Mouse (Mus musculus) fat pad, adult 2 months (tissue): ENCODE results near the gene Hsf4.

Experiments used
- DNase-seq: peaks from one replicate; pipeline ENCODE4 v3.0.0-alpha.2; 2011; ENCODE audit warnings: low read depth, low spot score; ENCODE audit errors: extremely low read depth

Gene Hsf4

DNA sequence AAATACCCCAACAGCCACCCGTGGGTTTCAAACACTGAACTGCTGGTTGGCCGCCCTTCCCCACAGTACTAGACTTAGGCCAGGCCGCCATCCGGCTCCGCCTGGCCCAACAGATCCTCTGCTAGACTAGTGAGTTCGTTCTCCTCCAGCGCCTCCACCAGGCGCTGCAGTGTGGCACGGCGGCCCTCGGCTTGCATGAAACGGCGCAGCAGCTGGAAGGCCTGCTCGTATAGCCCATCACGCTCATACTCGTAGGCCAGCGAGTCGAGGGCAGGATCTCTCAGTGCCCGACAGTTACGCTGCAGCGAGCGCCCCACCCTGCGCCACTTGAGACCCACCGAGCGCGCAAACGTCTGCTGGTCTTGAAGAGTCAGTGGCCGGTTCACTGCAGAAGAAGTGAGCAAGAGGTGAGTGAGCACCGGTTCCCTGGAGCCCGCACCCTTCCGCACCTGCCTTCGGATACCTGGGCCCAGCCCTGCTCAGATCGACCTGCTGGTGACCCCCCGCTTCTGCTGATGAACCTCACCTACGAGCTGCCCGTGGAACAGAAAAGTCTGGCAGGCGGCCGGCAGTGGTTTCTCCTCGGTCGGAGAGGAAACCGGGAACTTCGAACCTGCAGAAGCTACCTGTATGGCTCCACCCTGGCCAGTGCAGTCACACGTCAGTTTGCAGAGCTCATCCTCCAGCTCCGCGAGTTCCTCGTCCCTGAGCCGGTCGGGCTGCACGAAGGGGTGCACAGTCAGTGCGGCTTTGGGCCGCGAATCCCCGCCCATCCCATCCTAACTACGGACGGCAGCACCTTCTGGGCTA, 10.5 kb upstream of the Hsf4 start:
- no peak for DNase-seq

DNA sequence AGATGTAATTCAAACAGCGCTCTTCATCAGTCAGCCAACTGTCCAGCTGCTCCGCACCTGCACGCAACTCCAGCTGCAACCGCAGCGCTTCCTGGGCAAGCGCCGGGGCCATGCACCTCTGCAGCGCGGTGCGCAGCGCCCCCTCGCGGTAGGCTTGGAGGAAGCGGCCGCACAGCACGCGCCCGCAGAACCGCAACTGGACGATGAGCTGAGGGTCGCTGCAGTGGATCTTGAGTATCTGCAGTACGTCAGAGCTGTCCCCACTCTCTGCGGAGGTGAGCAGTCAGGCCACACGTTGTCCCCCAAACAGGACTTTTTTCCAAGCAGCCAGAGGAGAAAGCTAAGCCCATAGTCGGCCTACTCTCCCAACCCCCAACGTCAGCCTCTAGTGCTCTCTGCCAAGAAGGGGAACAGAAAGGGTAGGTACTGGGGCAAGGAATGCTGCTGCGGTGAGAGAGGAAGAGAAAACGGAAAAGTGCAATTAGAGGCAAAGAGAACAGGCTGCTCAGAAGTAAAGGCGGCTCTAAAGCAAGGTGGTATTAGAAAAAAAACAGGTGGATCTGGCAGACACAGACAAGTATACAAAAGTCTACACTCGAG, 9.8 kb upstream of the Hsf4 start:
- DNase-seq: no peak

DNA sequence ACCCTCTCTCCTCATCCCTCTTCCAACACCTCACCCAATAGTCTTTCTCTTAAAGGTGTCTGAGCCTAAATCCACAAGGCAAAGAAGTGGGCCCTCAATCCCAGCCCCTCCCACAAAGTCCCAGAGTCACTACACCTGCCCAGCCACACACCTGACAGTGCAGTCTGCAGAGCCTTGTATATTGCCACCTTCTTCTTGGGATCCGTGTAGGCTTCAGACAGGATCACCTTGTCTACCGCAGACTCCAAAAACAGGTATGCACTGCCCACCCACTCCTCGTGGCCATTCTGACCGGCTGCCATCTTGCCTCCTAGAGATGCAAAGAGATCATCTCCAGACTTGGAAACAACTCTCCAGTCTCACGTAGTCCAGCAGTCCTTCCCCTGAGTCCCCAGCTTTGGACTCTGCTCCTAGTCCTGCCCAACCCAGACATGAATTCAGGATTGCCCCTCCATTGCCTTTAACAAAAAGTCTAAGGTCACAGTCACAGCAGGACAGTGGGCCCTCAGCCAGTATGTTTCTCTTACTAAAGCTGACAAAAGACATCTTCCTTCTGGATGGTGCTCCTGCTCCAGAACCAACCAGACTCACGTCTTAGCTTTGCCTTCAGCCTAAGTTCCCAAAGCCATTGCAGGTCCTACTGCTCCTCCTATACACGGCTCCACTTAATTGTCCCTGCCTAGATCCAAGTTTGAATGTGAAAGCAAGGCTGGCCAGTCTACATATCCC, 9.1 kb upstream of the Hsf4 start:
- no peak for DNase-seq

DNA sequence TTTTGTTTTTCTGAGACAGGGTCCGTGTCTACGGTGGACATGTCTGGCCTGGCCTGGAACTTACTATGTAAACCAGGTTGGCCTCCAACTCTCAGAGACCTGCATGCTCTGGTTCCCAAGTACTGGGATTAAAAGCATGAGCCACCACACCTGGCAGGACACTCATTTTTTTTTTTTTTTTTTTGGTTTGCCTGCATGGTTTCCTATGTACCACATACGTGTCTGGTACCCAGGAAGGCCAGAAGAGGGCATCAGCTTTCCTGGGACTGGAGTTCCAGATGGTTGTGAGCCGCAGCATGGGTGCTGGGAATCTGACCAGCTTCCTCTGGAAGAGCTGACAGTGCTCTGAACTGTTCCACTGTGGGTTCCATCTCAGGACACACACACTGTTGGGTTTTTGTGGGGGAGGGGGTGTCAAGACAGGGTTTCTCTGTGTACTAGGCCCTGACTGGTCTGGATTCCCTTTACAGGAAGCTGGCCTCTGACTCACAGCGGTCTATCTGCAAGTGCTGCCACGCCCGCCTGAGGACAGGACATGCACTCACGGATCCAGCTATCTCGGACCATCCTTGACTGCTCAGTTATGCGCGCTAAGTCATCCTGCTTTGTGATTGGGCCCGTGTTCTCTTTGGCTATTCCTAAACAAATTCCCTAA, 8.1 kb upstream of the Hsf4 start:
- no peak for DNase-seq

DNA sequence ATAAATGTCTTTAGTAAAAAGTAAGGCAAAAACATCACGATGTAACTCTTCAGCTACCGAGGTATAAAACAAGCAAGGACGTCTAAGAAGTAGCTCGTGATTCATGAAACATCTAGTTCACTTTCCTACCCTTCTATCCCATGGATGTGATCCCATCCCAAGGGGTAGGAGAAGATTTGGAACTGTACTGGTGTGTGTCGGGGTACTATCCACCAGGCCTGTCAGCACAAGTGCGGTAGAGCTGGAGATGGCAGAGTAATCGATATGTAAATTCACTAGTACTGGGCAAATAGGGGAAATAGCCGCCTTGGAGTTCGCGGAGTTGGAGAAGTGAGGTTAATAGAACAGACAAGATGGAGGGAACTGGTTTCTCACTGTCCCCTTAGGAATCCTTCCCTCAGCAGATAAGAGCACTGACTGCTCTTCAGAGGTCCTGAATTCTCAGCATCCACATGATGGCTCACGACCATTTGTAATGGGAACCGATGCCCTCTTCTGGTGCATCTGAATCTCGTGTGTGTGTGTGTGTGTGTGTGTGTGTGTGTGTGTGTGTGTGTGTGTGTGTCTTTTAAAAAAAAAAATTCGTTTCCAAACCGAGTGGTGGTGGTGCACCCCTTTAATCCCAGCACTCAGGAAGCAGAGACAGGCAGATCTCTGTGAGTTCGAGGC, 6.2 kb upstream of the Hsf4 start:
- no peak for DNase-seq

DNA sequence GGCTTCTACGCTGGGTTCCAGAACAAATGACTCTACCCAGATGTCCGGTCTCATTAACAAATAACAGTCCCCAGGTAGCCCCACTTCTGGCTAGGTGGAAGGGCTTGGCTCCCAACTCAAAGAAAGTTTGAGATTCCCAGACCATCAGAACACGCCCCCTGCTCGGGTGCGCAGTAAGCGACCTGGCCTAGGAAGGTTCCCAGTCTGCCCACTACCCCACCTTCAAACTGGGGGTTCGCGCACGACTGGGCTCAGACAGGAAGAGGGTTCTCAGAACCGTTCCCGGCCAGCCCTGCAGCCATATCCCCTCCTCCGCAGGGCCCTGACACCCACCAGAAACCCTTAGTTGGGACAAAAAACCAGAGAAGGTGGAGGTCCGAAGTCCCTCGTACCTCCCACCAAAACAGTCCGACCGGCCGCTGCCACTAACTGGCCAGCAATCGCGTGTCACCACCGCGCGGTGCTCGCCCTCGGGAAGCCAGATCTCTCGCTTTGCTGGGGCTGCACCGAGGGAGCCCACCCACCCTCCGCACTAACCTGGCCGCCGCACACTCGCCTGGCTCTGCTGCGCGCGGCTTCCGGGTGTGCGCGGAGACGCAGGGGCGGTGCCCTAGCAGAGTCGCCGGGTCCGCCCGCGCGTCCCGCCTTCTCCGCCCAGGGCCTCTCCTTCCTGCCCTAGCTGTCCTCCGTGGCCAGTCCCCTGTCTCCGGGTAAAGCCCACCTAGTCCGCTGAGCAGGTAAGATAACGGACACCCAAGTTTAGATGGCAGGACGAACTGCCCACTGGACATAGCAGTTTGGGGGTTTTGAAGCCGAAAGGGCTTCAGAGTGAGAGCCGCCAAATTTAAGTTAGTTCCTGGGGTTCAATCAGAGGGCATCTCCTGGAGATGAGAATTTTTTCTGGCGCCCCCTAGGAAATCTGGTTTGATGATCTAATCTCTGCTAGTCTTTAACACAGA, 5.3 kb upstream of the Hsf4 start, which contains the start of the genes Tradd and Fbxl8:
Gene Tradd, minus strand, starts transcription at position 586 of the 959 bp plus-strand sequence.
Gene Fbxl8, plus strand, starts transcription at position 625 of the 959 bp plus-strand sequence.
- no peak for DNase-seq

DNA sequence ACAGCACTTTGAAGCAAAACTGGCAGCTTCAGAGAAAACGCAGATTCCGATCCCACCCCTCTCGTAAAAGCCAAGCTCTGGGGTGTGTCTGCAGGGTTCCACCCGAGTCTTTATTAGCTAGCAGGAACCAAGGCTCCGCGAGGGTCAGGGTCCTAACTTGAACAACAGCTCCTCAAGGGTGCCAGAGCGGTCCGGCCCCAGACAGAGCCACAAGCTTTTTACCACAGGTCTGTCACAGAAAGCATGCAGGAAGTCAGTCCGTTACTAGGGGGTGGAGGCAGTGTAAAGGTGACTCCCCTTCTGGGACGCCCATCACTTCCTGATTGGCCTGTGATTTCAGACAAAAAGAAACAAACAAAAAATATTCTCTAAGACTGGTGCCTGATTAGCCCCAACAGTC, 4.5 kb upstream of the Hsf4 start:
- no peak for DNase-seq

DNA sequence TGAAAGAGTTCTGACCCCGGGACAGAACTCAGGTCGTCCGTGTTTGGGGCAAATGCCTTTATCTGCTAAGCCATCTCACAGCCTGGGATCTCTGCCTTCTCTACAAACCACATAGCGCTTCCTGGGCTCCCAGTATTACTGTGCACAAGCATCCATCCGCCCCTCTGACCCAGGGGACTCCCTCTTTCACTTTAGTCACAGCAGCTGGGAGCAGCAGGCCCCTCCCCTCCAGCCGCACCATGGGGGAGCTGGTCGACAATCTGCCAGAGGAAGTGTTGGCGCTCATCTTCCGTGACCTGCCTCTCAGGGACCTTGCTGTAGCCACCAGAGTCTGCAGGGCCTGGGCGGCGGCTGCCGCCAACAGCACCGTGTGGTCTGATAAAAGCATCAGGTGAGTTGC, 2.8 kb upstream of the Hsf4 start:
- DNase-seq: no peak

DNA sequence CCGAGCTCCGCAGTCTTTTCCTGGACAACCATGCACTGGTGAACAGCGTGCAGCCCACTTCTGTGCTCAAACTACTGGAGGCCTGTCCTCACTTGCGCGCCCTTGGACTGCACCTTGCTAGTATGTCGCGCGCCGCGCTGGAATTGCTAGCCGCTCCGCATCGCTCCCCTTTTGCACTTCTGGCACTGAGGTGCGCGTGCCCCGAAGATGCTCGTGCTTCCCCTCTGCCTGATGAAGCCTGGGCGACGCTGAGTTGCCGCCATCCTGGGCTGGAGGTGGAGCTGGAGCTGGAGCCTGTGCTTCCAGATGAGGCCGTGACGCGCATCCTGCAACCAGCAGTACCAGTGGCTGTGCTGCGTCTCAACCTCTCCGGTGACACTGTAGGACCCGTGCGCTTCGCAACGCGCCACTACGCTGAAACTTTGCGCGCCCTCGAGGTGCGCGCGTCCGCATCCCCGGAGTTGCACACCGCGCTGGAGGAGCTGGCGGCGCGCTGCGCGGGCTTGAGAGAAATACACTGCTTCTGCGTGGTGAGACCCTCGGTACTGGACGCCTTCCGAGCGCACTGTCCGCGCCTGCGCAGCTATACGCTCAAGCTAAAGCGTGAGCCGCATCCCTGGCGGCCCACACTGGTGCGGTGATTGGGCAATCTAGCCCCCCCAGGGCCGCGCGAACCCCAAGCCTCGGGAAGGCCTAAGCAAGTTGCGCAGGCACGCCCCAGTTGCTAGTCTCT, 1.1 kb upstream of the Hsf4 start:
- DNase-seq: no peak

DNA sequence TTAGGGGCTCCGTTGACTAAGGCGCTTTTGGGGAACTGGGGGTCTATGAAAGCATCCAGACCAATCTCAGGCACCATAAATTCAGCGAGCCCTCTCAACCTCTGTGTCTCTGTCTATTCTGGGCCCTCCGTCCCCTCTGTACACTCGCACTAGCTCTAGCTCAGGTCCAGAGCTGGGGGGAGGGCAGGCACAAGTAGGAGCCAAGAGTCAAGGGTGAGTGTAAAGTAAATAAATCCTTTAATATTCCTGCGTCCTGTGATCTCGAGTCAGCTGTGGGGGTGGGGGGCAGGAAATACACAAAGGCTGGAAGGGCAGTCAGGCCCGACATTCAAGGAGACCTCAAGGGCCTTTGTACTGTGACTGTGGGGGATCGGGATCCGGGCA, 534 bp upstream of the Hsf4 start:
- DNase-seq: no peak

DNA sequence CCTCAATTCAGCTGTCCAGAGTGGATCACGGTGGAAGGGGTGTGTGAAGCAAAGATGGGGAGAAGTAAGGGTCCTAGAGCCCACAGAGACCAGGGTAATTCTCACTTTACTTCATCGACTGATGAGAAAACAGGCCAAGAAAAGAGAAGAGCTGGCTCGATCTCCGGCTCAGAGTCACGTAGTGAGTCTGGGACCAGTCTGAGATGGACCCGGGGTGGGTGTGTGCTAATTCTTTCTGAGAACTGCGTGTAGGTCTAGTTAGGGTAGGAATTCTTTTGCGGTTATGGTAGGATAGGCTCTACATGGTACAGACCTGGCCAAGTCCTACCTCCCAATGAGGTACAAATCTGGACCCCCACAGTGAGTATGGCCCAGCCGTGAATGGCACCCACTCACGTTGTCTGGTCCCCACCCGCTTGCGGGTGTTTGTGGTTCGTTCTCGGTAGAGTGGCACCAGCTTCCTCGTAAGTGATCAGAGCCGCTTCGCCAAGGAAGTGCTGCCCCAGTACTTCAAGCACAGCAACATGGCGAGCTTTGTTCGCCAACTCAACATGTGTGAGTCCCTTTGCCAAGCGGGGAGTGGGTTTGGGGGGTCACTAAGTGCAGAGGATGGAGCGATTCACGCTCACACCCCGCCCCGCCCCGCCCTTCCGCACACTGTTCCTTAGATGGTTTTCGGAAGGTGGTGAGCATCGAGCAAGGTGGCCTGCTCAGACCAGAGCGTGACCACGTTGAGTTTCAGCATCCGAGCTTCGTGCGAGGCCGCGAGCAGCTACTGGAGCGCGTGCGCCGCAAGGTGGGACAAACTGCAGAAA, 707 bp downstream of the Hsf4 start:
- DNase-seq: no peak

DNA sequence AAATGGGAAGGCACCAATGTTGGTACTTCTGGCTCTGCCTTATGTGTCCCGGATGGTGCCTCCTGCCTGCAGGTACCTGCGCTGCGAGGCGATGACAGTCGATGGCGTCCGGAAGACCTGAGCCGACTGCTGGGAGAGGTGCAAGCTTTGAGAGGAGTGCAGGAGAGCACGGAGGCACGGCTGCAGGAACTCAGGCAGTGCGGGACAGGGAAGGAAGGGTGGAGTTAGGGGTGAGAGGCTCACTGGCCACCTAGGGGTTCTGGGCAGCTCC, 1.2 kb downstream of the Hsf4 start:
- DNase-seq: no peak

DNA sequence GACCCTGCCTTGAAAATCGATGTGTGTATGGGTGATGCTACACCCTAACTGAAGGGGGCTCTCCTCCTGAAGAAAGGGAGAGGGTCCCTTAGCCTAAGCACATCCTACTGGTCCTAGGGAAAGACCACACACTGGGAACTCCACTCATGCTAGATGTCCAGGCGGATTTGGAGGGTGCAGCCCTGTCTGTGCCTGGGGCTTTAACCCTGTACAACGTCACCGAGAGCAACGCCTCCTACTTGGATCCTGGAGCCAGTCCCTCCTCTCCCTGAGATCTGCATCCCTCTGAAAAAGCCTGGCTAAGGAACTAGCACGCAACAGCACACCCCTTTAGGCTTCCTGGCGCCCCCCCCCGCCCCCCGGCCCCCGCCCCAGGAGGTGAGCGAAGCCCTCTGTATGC, 5.8 kb downstream of the Hsf4 start:
- DNase-seq: no peak

DNA sequence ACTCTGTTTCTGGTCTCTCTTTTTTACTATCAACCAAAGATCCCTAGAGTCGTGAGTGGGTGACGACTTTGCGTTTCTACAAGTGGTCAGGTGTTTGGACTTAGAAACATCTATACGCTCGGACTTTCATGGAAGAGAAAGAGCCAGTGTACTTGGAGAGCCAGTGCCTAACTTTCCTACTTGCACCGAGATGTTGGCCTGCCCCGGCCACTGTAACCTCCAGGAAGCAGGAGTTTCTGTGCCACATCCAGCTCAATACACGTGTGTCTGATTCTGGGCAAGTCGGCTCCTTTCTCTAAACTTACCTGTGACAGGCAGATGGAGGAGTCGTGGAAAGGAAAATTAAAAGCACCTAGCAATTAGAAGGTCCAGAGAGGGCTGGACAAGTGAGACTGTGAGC, 6.2 kb downstream of the Hsf4 start, which contains the start of gene Nol3:
Gene Nol3, plus strand, starts transcription at position 301 of the 400 bp plus-strand sequence.
- no peak for DNase-seq

DNA sequence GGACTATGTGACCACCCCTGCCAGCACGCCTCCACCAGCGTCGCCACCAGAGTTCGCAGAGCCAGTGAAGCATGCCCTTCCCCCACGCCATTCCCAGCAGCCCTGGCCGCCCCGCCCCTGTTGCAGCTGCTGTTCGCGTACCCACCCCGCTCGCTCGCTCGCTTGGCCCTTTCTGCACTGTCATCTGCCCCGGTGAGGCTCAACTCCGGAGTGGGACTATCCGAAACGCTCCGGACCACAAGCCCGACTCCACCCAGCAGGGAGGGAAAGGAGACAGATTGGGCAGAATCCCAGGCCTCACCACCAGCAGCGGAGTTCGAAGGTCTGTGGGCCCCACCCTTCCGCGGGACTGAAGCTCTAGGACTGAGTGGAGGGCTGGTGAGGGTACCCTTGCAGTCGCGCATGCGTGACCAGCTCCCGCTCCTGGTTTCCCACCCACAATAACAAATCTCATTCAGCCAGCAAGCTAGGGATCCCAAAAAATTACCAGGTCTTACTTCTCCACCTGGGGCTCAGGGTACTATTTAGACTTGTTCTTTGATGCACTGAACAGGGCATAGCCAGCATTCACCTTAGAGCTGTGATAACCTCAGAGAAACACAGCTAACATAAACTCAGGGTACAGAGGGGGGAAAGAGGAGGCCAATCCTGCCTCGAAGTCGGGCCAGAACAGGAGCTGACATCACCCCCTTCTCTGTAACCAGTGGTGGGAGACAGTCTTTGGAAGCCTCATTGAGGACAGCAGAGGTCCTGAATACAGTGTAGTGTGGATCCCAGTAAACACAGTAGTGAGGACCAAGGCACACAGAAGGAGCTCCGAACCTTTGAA, 6.9 kb downstream of the Hsf4 start:
- DNase-seq: no peak

DNA sequence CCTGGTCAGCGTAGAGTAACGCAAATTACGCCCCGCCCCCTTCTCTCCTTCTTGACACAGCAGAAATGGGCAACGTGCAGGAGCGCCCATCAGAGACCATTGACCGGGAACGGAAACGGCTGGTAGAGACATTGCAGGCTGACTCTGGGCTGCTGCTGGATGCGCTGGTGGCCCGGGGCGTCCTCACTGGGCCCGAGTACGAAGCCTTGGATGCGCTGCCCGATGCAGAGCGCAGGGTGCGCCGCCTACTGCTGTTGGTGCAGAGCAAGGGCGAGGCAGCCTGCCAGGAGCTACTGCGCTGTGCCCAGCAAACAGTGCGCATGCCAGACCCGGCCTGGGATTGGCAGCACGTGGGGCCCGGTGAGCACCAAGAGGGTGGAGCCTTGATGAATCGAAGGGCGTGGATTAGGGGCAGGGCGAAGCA, 9.3 kb downstream of the Hsf4 start:
- no peak for DNase-seq

DNA sequence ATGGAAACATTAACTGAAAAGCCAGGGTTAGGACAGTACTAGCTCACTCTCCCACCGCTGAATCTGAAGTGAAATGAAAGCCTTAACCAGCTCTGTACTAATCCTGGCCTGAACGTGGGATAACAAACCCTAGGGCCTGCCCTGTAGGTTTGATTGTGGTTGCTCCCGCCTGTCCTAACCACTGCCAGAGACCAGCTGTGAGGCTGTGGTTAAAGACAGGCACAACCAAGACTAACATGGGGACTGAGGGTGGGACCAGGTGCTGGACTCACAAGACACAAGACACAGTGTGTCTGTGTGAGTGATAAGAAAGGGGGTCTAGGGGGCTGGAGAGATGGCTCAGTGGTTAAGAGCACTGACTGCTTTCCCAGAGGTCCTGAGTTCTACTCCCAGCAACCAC, 11.0 kb downstream of the Hsf4 start:
- DNase-seq: no peak

DNA sequence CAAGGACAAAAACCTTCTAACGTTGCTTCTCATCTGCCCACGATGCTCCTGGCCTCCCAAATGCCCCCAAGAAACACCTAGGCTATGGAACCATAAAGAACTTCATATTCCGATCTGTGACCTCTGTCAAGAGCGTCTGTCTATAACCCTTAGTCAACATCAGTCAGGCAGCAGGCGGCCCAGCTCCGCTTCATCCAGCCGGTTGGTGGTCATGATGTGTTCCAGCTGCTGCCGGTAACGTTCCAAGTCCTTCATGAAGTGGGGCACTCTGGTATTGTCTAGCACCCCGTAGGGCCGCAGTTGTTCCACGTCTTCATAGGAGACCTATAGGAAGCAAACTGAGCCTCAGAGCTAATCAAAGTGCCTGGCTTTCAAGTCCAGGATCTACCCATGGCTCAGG, 12.2 kb downstream of the Hsf4 start:
- DNase-seq: no peak
